Mouse (Mus musculus) layer of hippocampus, postnatal 10 days (tissue): ENCODE results near the gene 4933430I17Rik. TPM values are rescaled to one million over a fixed set of nuclear protein-coding genes. Genes with fewer than 3 reads are reported as not detected.

Experiments
- total RNA-seq, 2 experiments: library from RNA; stranded (reverse); gene quantifications; 2 replicates each; pipeline ENCODE4 v1.2.3; 2021

Gene 4933430I17Rik
- total RNA-seq, 2 experiments from 2014 or later = 0.18 to 0.46 TPM

Other genes starting within 250 kb of the 4933430I17Rik start
- 10 to 100 TPM; 42.8 to 43.6 TPM for gene Fkbp15, start 164.8 kb upstream of the 4933430I17Rik start, total RNA-seq
- 10 to 100 TPM; 35.0 to 35.2 TPM for gene Slc31a1, start 164.6 kb upstream of the 4933430I17Rik start, total RNA-seq
- 10 to 100 TPM; 47.7 to 54.9 TPM for gene Cdc26, start 116.7 kb upstream of the 4933430I17Rik start, total RNA-seq
- 10 to 100 TPM; 13.6 to 14.0 TPM for gene Prpf4, start 116.6 kb upstream of the 4933430I17Rik start, total RNA-seq
- not detected for gene Rnf183, start 90.1 kb upstream of the 4933430I17Rik start, total RNA-seq
- 10 to 100 TPM in 1 of 2 experiments, 1 to 10 TPM in 1; 6.7 to 10.7 TPM for gene Wdr31, start 54.5 kb upstream of the 4933430I17Rik start, total RNA-seq
- 1 to 10 TPM in 1 of 2 experiments, under 1 TPM in 1; 0.62 to 1.1 TPM for gene Bspry, start 45.3 kb upstream of the 4933430I17Rik start, total RNA-seq
- gene Hdhd3, start 21.9 kb upstream of the 4933430I17Rik start, total RNA-seq = 1 to 10 TPM; 7.1 to 9.4 TPM
- gene Alad, start 5.5 kb upstream of the 4933430I17Rik start, total RNA-seq = 10 to 100 TPM; 27.7 to 28.0 TPM
- gene Pole3, start 301 bp upstream of the 4933430I17Rik start, total RNA-seq = 10 to 100 TPM; 29.4 to 30.5 TPM
- gene Rgs3, start 34.5 kb downstream of the 4933430I17Rik start, total RNA-seq = 10 to 100 TPM; 22.2 to 23.9 TPM